Mouse (Mus musculus) intestine, embryonic 14.5 days (tissue): ENCODE measurements around the gene Ssh3. TPM values are rescaled to one million over a fixed set of nuclear protein-coding genes. Genes with fewer than 3 reads are reported as not detected.

Experiments
- ATAC-seq: fragments of 200-750 bp; cut with Nextera tagmentation; replicated peaks from 2 replicates; pipeline ENCODE4 v1.8.0; 2017; ENCODE audit warnings: low read depth, moderate number of reproducible peaks, moderate TSS enrichment, moderate library complexity; ENCODE audit not compliant: low FRiP score, low TSS enrichment
- DNase-seq: peaks from one replicate; pipeline ENCODE4 v3.0.0-alpha.2; 2018; ENCODE audit warnings: low spot score
- H3K27ac ChIP-seq: fragments of 300-500 bp; sonication (generic); 2 replicates; pipeline ENCODE4 v1.5.1; 2014; ENCODE audit warnings: low read depth, mild to moderate bottlenecking, control low read depth
- H3K27me3 ChIP-seq: fragments of 300-500 bp; sonication (generic); replicated peaks from 2 replicates; pipeline ENCODE4 v1.6.1; 2014; ENCODE audit warnings: low read length, control low read depth; ENCODE audit not compliant: control insufficient read depth, insufficient read depth
- H3K36me3 ChIP-seq: fragments of 300-500 bp; sonication (generic); 2 replicates; pipeline ENCODE4 v1.6.1; 2014; ENCODE audit warnings: low read length, control low read depth; ENCODE audit not compliant: control insufficient read depth, insufficient read depth
- H3K4me1 ChIP-seq: fragments of 300-500 bp; sonication (generic); replicated peaks from 2 replicates; pipeline ENCODE4 v1.6.1; 2014; ENCODE audit warnings: low read length, control low read depth, mixed read lengths; ENCODE audit not compliant: control insufficient read depth, insufficient read depth
- H3K4me2 ChIP-seq: fragments of 300-500 bp; sonication (generic); 2 replicates; pipeline ENCODE4 v1.6.1; 2014; ENCODE audit warnings: low read length
- H3K4me3 ChIP-seq: fragments of 300-500 bp; sonication (generic); 2 replicates; pipeline ENCODE4 v1.5.1; 2014; ENCODE audit warnings: low read depth, low read length, control low read depth, mixed read lengths
- H3K9ac ChIP-seq: fragments of 300-500 bp; sonication (generic); 2 replicates; pipeline ENCODE4 v1.6.1; 2014; ENCODE audit warnings: mild to moderate bottlenecking, low read length
- H3K9me3 ChIP-seq: fragments of 300-500 bp; sonication (generic); 2 replicates; pipeline ENCODE4 v1.6.1; 2016; ENCODE audit warnings: low read length, control low read depth; ENCODE audit not compliant: control insufficient read depth
- WGBS: fragments of 180-500 bp; shearing (Covaris S2); extraction: QIAGEN DNeasy Blood & Tissue Kit; methylation state at CpG from one replicate; pipeline ENCODE4 v1.1.7; 2014; 5-methylcytosine and 5-hydroxymethylcytosine counted together
- polyA plus RNA-seq: library from polyadenylated mRNA; unstranded; fragments of >200 nt; fragmentation: Nextera tagmentation; extraction: Ambion mirVana; gene quantifications from 2 replicates; pipeline ENCODE4 v1.2.1, GENCODE M21; 2014

Ssh3 gene
- polyA plus RNA-seq, 1 experiment from 2014 or later: 25.4 TPM

GRCm38 (mm10) chr19:4299126-4299525, 30.1 kb upstream of the Ssh3 start:
- no peak overlapping the region for H3K4me3 ChIP-seq
- peaks cover 52% of the 10 kb centered on the region for H3K4me1 ChIP-seq
- no peak overlapping the region for H3K4me2 ChIP-seq
- no peak overlapping the region for H3K9ac ChIP-seq
- no peak overlapping the region for H3K27ac ChIP-seq
- whole genome bisulfite sequencing: 89% methylated on average over 7 of the region's 7 CpGs
- ATAC-seq: no peak
- H3K36me3 ChIP-seq: no peaks in the 10 kb centered on the region
- no peaks in the 10 kb centered on the region for H3K9me3 ChIP-seq
- H3K27me3 ChIP-seq: no peaks in the 10 kb centered on the region
- no peak for DNase-seq

DNA sequence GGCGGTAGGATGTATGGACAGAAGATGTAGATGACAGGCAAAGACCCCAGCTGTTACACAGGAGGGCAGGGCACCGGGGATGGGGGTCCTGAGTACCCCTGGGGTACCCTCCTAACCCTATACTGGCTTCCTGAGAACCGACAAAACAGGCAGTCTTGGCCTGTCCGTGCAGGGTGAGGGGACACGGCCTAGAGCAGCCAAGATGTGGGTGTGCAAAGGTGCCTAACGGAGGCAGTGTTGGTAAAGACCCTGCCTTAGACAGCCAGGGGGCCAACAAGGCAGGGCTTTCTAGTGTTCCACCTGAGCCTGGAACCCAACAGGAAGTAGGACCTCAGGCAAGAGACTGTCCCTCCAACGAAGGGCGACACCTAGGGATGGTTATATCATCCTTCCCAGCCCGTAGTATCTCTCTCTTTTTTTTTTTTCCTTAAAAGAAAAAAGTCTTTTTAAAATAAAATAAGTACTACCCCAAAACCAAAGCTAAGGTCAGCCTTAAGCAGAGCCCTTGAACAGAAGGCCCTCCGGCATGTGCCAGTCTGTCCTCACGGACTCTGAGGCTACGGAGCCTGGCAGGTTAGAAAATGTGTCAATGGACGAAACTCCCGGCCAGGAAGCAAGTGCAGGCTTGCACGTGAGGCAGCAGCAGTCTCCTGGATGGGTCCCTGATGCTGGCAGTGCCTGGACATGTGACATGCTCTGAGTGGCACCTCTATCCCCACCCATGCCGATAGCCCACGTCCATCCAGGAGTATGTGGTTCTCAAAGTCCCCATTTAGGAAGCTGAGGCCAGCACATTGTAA, 29.5 kb upstream of the Ssh3 start:
- no peak overlapping the region for H3K27ac ChIP-seq
- no peaks in the 10 kb centered on the region for H3K27me3 ChIP-seq
- no peaks in the 10 kb centered on the region for H3K9me3 ChIP-seq
- ATAC-seq (no peak), DNase-seq (no peak)
- no peak overlapping the region for H3K4me2 ChIP-seq
- 89% methylated on average over 17 of the region's 17 CpGs for WGBS
- H3K9ac ChIP-seq: no peak overlapping the region
- peaks cover 46% of the 10 kb centered on the region for H3K4me1 ChIP-seq
- no peak overlapping the region for H3K4me3 ChIP-seq
- H3K36me3 ChIP-seq: no peaks in the 10 kb centered on the region

DNA sequence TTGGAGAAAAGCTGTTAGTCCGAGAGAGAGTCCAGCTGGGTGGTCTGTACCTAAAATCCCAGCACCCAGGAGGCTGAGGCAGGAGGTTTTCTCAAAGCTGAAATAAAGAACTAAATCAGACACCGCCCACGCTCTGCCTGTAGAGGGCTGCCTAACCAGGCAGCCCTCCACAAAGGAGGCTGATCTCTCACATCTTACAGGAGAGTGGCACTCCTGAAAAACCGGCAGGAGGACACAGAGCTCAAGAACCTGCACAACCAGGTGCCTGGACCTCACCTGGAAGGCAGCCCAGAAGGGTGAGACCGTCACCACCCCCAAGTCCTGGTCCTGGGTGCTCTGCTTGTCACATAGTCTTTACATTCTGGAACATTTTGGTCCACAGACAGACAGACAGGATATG, 28.9 kb upstream of the Ssh3 start:
- no peaks in the 10 kb centered on the region for H3K9me3 ChIP-seq
- H3K27ac ChIP-seq: no peak overlapping the region
- DNase-seq (no peak), ATAC-seq (no peak)
- H3K4me3 ChIP-seq: no peak overlapping the region
- no peak overlapping the region for H3K9ac ChIP-seq
- H3K4me2 ChIP-seq: no peak overlapping the region
- H3K36me3 ChIP-seq: peaks cover 2% of the 10 kb centered on the region
- peaks cover 39% of the 10 kb centered on the region for H3K4me1 ChIP-seq
- WGBS: 92% methylated on average over 5 of the region's 5 CpGs
- no peaks in the 10 kb centered on the region for H3K27me3 ChIP-seq

- no peak overlapping the region for H3K9ac ChIP-seq
- DNase-seq: no peak
- H3K4me2 ChIP-seq: no peak overlapping the region
Observed at GRCm38 (mm10) chr19:4296611-4297010, 27.6 kb upstream of the Ssh3 start.

DNA sequence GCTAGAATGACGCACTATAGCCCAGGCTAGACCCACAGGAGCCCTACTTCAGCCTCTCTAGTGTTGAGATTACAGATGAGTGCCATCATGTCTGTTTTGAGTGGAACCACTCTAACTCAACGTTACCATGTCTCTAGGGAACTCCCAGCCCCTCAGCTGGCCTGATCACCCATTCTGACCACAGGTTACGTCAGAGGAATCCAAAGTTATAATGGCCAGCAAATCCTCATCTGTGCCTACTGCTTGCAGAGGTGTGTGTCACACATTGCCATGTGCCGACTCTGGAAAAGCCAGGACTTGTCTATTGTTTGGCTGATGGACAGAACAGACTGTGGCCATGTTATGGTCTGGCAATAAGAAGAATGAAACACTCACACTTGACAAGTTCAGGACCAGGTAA, 26.4 kb upstream of the Ssh3 start:
- H3K36me3 ChIP-seq: peaks cover 27% of the 10 kb centered on the region
- no peak for ATAC-seq
- H3K9ac ChIP-seq: no peak overlapping the region
- H3K4me3 ChIP-seq: no peak overlapping the region
- peaks cover 15% of the 10 kb centered on the region for H3K4me1 ChIP-seq
- 86% methylated on average over 4 of the region's 4 CpGs for WGBS
- H3K27ac ChIP-seq: no peak overlapping the region
- no peak overlapping the region for H3K4me2 ChIP-seq
- H3K9me3 ChIP-seq: no peaks in the 10 kb centered on the region
- H3K27me3 ChIP-seq: no peaks in the 10 kb centered on the region
- DNase-seq: no peak

More at GRCm38 (mm10) chr19:4296611-4297010, 27.6 kb upstream of the Ssh3 start:
- no peak for ATAC-seq
- Histone ChIP-seq H3K4me1 (peaks cover 27% of the 10 kb centered on the region), H3K4me3 (no peak overlapping the region), H3K27ac (no peak overlapping the region), H3K9me3 (no peaks in the 10 kb centered on the region), H3K36me3 (peaks cover 15% of the 10 kb centered on the region), H3K27me3 (no peaks in the 10 kb centered on the region)
- 88% methylated on average over 2 of the region's 2 CpGs for WGBS

DNA sequence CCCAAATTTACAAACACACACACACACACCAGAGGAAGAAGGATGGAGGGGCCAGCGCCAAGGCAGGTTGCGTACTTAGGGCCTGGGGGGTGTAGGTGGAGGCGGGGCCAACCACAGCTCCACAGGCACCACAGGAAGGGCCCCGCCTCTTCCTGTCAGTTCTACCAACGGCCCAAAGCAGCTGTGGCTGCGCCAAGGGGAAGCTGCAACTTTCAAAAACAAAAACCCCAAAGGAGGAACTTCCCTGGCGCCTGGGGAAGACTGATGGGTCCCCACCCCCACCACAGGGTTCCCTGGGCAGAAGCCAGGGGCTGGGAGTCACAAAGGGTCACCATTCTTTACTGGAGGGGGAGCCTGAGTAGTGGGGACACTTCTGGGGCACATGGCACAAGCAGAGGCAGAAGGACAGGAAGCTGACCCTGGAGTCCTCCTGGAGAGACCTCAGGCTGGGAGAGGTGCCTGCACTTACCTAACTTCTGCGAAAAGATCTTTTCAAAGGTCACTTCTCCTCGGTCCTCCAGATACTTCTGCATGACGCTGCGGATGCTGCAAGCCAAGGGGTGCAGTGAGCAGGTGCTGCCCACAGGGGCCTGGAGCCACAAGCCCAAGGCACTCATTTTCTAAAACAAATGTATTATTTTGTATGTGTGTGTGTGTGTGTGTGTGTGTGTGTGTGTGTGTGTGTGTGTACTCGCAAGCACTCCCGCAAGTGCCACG, 25.6 kb upstream of the Ssh3 start:
- H3K9ac ChIP-seq: no peak overlapping the region
- H3K36me3 ChIP-seq: peaks cover 36% of the 10 kb centered on the region
- 0 out of 2 replicates have a peak, but pooled peaks cover 11% of the 10 kb centered on the region for H3K4me1 ChIP-seq
- H3K4me3 ChIP-seq: no peak overlapping the region
- H3K27ac ChIP-seq: no peak overlapping the region
- no peak overlapping the region for H3K4me2 ChIP-seq
- no peaks in the 10 kb centered on the region for H3K27me3 ChIP-seq
- no peak for ATAC-seq
- DNase-seq: no peak
- WGBS: 64% methylated on average over 14 of the region's 14 CpGs
- H3K9me3 ChIP-seq: no peaks in the 10 kb centered on the region

DNA sequence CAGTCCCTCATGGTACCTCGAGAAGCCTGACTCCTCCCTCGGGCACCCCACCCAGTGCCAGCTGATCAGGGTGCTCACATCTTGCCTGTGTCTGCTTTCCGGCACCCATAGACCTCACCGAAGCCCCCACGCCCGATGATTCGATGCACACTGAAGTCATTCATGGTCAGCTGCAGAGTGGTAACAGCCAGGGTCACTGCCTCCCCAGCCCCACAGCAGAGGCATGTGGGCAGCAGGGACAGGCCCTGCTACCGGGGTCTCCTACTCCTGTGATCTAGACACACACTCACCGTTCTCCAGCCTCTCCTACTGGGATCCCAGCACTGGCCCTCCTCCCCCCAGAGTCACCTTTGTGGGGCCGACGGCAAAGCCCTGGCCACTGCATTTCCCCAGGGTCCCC, 22.2 kb upstream of the Ssh3 start:
- Histone ChIP-seq H3K4me2 (no peak overlapping the region), H3K27ac (no peak overlapping the region), H3K27me3 (no peaks in the 10 kb centered on the region), H3K9me3 (no peaks in the 10 kb centered on the region), H3K9ac (no peak overlapping the region), H3K4me1 (0 out of 2 replicates have a peak, but pooled peaks cover 6% of the 10 kb centered on the region), H3K4me3 (no peak overlapping the region), H3K36me3 (peaks cover 68% of the 10 kb centered on the region)
- 86% methylated on average over 11 of the region's 11 CpGs for WGBS
- DNase-seq (no peak), ATAC-seq (no peak)

DNA sequence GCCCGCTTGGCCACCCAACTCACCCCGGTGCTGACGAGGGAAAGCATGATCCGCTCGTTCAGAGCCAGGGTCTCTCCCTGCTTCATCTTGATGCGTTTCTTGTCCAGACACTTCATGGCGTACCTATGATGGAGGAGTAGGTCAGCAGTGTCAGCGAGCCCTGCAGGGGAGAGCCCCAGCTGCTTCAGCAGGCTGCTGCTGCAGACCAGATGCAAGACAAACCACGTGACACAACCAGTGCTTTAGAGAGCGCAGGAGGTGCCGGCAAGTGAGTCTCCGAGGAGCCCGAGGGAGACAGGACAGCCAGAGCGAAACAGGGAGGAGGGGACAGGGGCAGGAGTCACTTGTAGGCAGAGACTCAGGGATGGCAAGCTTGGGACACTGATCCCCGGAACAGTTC, 21.8 kb upstream of the Ssh3 start:
- DNase-seq (no peak), ATAC-seq (no peak)
- H3K9me3 ChIP-seq: 0 out of 2 replicates have a peak, but pooled peaks cover 3% of the 10 kb centered on the region
- 64% methylated on average over 15 of the region's 15 CpGs for WGBS
- no peak overlapping the region for H3K27ac ChIP-seq
- H3K27me3 ChIP-seq: no peaks in the 10 kb centered on the region
- no peak overlapping the region for H3K9ac ChIP-seq
- H3K4me2 ChIP-seq: no peak overlapping the region
- H3K36me3 ChIP-seq: peaks cover 72% of the 10 kb centered on the region
- no peak overlapping the region for H3K4me3 ChIP-seq
- H3K4me1 ChIP-seq: 0 out of 2 replicates have a peak, but pooled peaks cover 6% of the 10 kb centered on the region
